Mouse (Mus musculus) CH12.LX (cell line): ENCODE measurements around the gene Ceacam2.

Experiments used
- CTCF ChIP-seq, 2 experiments: IDR thresholded peaks in 1 of 2; conservative IDR thresholded peaks in 1 of 2; 2 replicates each; pipeline ENCODE4 v1.5.1; 2011 to 2012; ENCODE audit warnings: low read depth in 2 of 2, low read length in 2 of 2, improper control_type of control experiment in 1 of 2, inconsistent platforms in 1 of 2, mild to moderate bottlenecking in 1 of 2, moderate library complexity in 1 of 2
- E2F4 ChIP-seq: IDR thresholded peaks from 2 replicates; pipeline ENCODE4 v1.6.1; 2011; ENCODE audit warnings: low read depth, low read length, improper control_type of control experiment; ENCODE audit not compliant: insufficient replicate concordance
- ELF1 ChIP-seq: IDR thresholded peaks from 2 replicates; pipeline ENCODE4 v1.6.1; 2014; ENCODE audit warnings: low read depth, mild to moderate bottlenecking, inconsistent platforms, low read length, improper control_type of control experiment
- EP300 ChIP-seq: IDR thresholded peaks from 2 replicates; pipeline ENCODE4 v1.6.1; 2011; ENCODE audit warnings: low read length, improper control_type of control experiment
- GABPA ChIP-seq: IDR thresholded peaks from 2 replicates; pipeline ENCODE4 v1.6.1; 2012; ENCODE audit warnings: low read depth, low read length, improper control_type of control experiment, inconsistent platforms; ENCODE audit not compliant: insufficient replicate concordance
- HCFC1 ChIP-seq: IDR thresholded peaks from 2 replicates; pipeline ENCODE4 v1.6.1; 2012; ENCODE audit warnings: low read depth, mild to moderate bottlenecking, inconsistent platforms, low read length, improper control_type of control experiment
- MAX ChIP-seq: IDR thresholded peaks from 2 replicates; pipeline ENCODE4 v1.6.1; 2011; ENCODE audit warnings: low read length, improper control_type of control experiment
- POLR2A ChIP-seq: IDR thresholded peaks from 2 replicates; pipeline ENCODE4 v1.6.1; 2011; ENCODE audit warnings: low read depth, mild to moderate bottlenecking, improper control_type of control experiment, low read length
- RAD21 ChIP-seq: IDR thresholded peaks from 2 replicates; pipeline ENCODE4 v1.6.1; 2011; ENCODE audit warnings: low read depth, mild to moderate bottlenecking, low read length, improper control_type of control experiment, moderate library complexity
- SMC3 ChIP-seq: IDR thresholded peaks from 2 replicates; pipeline ENCODE4 v1.6.1; 2011; ENCODE audit warnings: low read depth, low read length, improper control_type of control experiment
- TCF12 ChIP-seq: IDR thresholded peaks from 2 replicates; pipeline ENCODE4 v1.6.1; 2014; ENCODE audit warnings: low read depth, mild to moderate bottlenecking, inconsistent platforms, low read length, improper control_type of control experiment
- ZC3H11A ChIP-seq: IDR thresholded peaks from 2 replicates; pipeline ENCODE4 v1.6.1; 2012; ENCODE audit warnings: low read depth, mild to moderate bottlenecking, inconsistent platforms, low read length, improper control_type of control experiment

DNA sequence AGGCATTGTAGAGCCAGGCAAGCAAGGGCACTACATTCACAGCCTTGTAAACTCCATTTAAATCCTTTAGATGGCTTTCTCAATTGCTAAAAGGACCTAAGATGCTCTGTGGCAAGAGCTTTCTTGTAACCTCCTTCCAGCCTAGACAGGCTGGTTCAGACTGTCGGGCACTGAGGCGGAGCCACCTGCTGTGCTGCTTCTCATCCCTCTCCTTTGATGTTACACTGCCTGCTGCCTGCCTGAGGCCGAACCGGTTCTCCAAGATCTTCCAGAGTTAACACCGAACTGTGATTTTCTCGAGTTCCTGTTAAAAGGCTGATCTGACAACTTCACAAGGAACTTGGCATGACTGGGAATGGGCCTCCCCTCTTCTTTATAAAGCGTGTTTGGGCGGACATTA, 36.2 kb upstream of the Ceacam2 start:
- TF ChIP-seq CTCF (conservative IDR thresholded peaks at IDR 0.05 in 1 of 2, IDR thresholded peaks at IDR 0.05 in 1 of 2; ENCODE audit: low read depth in 2 of 2, low read length in 2 of 2) (no peak), POLR2A (no peak), ELF1 (no peak), GABPA (no peak), EP300 (no peak), TCF12 (no peak), SMC3 (no peak), HCFC1 (no peak), ZC3H11A (no peak), MAX (no peak), E2F4 (no peak), RAD21 (no peak)
